Mouse (Mus musculus): ENCODE results near the gene Bub1b. TPM values are rescaled to one million over a fixed set of nuclear protein-coding genes. Genes with fewer than 3 reads are reported as not detected.
A peak's percentile ranks its signal among the peaks of the same experiment; 100 is the strongest.
"Not testable (repeated sequence)": the region's sequence is repeated elsewhere in the genome, so short reads cannot be mapped to it uniquely, and the experiment has no call there.

Gene Bub1b
- total RNA-seq, 2 experiments from 2014 or later, result 21.7 to 36.4 TPM

DNA sequence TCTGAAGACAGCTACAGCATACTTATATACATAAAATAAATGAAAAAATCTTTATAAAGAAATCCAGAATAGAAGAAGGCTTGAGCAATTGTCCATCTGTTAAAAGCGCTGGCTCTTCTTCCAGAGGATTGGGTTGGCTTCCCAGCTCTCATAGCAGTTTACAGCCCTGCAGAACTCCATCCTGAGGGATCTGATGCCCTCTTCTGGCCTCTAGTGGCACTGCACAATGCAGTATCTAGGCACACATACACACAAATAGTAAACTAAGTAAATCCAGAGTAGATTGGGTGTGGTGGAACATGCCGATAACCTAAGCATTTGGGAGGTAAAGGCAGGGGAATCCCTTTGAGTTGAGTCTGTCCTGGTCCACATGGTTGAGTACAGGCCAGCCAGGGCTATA, 8.0 kb downstream of the Bub1b start:
- ATAC-seq (replicated peaks; ENCODE audit: low FRiP score, poor library complexity, severe bottlenecking), result peak; percentile 83

DNA sequence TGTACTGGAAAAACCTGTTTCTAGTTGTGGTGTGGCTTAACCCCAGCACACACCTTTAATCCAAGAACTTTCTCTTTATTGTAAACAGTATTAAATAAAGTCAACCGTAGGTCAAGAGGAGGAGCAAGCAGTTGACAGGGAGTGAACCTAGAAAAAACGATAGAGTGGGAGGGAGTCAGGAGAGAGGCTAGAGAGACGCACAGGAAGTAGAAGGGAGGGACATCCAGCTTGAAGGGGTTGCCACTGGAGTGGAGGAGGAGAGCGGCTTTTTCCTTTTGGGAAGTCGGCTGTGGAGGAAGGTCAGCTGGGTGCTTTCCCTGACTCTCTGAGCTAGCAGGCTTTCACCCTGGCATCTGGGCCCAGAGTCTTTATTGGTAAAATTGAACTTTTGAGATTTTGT, 9.0 kb downstream of the Bub1b start:
- no peak for ATAC-seq (replicated peaks; ENCODE audit: low FRiP score, poor library complexity, severe bottlenecking)

DNA sequence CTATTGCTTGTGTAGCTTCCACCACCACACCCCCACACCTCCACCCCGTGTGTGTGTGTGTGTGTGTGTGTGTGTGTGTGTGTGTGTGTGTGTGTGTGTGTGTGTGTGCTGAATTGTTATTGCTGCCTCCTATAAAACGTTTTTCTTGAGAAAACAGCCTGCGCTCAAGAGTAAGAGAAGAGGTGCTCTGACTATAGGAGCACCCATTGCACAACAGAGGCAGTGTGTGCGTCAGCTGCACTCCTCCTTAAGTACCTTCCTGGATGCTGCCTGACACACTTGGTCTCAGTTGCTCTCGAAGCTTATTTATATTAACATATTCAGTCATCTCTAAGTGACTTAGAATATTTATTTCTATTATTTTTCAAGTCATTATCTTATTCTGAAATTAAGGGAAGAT, 20.0 kb downstream of the Bub1b start:
- no peak for ATAC-seq (replicated peaks; ENCODE audit: low FRiP score, poor library complexity, severe bottlenecking)

DNA sequence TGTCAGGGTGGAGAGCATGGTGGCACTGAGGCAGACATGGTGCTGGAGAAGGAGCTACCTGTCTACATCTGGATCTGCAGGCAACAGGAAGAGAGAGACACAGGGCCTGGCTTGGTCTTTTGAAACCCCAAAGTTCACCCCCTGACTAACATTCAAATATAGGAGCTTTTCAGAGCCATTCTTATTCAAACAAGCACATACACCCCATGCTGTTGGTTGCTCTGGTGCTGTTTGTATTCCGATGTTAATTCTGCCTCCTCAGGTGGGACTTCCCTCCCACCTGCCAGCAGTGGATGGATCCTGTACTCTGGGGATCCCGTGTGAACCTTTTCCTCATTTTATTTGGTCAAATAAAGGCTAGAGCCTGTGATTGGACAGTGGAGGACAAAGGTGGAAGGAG, 22.1 kb downstream of the Bub1b start:
- ATAC-seq (replicated peaks; ENCODE audit: low FRiP score, poor library complexity, severe bottlenecking), result no peak

DNA sequence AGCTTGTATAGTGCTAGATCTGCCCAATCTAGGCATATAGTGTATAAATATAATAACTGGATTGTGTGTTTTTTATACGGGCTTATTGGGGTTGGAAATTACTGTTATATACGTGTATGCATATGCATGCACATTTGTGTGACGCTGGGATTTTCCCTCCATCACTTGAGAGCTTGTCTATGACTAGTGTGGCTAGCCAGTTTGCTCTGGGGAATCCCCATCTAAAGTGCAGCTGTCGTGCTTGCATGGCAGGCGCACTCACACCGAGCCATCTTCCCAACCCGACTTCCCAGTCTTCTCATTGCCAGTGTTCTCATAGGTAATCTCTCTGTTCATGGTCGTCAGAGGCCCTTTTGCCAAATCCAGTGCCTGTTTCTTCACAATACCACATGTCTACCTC, 22.6 kb downstream of the Bub1b start:
- ATAC-seq (replicated peaks; ENCODE audit: low FRiP score, poor library complexity, severe bottlenecking), result no peak

DNA sequence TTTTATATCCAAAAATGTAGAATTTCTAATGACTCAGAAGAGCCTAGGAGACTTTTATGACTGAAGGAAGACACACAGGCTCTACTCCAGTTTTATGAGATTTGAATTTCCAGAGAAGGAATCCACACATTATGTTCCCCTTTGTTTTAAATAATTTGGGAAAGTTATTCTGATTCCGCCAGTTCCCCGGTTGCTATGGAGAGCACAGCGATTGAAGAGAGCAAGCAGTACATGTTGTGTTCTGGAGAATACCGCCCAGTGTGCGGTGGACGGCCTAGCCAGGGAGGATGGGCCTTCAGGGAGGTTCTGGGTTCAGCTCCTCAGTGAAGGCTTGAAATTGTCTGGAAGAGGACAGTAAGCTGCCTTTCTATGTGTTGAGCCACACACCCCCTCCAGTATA, 31.3 kb downstream of the Bub1b start:
- ATAC-seq (replicated peaks; ENCODE audit: low FRiP score, poor library complexity, severe bottlenecking), result no peak

DNA sequence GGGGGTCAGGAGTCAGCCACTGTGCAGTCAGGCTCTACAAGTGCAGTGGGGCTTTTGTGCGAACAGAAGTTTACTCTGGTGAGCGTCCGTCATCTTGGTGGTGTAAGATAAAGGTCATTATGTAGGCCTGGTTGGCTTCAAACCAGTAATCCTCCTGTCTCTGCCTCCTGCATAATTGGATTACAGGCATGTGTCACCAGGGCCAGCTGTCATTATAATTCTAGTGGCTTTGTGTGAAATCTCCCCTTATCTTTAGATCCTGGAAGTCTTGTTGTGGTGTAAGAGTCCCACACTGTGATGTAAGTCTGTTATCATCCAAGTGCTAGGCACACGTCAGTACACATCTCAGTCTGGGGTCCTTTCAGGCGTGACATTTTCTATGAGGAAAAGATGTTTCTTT, 35.4 kb downstream of the Bub1b start:
- ATAC-seq (replicated peaks; ENCODE audit: low FRiP score, poor library complexity, severe bottlenecking), result no peak

DNA sequence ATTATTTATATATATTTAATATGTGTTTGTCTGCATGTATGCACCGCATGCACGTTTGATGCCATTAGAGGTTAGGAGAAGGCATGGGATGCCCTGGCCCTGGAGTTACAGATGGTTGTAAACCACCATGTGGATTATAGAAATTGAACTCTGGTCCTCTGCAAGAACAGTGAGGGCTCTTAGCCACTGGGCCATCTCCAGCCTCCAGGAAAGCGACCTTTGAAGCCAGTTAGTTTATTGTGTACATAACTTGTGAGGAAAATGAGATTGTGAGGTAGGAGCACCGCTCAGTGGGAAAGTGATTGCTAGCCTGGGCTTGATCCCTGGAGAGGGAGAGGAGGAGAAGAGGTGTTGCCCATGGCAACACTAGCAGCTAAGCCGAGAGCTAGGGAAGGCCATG, 39.2 kb downstream of the Bub1b start:
- no peak for ATAC-seq (replicated peaks; ENCODE audit: low FRiP score, poor library complexity, severe bottlenecking)

DNA sequence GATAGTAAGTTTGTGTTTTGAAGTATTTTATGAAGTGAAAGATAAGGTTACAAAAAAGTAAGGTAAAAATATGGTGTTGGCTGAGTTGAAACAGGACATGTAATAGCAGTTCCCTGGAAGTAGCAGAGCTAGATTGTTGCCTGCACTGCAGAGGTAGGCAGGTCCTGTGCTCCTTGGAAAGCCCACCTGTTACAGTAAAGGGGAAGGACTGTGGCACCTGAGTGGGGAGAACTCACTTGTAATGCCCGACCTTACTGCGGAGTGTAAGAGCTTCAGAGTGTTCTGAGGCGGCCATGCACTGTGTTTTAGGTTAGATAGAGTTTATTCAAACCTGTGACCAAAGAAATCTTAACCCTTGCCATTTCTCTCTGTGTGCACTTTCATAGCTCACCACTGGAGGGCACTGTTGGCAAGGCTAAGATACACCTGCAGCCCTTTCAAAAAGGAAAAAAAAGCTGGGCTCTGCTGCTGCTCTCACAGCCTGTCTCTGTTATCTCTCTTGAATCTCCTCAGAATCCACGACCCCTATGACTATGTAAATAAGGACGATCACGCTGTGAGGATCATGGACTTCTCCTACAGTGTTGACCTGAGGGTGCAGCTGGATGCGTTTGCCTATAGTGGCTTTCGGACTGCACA, 40.0 kb downstream of the Bub1b start:
- peak; percentile 86 for ATAC-seq (replicated peaks; ENCODE audit: low FRiP score, poor library complexity, severe bottlenecking)

DNA sequence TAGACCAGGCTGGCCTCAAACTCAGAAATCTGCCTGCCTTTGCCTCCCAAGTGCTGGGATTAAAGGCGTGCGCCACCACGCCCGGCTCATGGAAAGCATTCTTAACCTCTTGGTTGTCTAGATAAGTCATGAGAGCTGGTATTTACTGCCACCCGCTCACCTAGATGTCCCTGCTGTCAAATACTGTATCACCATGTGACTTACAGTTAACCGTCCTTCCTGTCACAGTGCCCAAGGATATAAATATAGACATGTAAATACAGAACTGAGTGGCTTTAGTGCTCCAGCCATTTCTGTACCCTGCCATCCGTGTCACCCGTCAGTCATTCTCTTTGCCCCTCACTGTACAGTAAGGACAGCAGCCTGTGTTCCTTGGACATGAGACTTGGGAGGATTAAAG, 40.7 kb downstream of the Bub1b start:
- no peak for ATAC-seq (replicated peaks; ENCODE audit: low FRiP score, poor library complexity, severe bottlenecking)

DNA sequence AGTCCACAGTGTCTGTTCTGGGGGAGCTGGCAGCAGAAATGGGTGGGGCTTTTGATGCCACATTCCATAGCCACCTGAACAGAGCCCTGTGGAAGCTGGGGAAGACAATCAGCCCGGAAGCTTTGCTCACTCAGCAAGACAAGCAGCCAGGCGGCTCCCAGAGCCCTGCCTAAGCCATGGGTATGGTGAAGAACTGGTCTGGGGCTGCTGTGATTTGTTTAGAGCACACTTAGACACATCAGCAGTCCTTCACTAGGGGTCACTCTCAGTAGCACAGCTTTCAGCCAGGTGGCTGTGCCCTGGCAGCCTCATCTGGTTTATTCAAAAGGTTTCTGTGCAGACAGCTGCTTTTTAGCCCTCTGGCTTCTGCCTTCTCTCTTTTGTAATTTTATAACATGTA, 43.1 kb downstream of the Bub1b start:
- ATAC-seq (replicated peaks; ENCODE audit: low FRiP score, poor library complexity, severe bottlenecking), result no peak

DNA sequence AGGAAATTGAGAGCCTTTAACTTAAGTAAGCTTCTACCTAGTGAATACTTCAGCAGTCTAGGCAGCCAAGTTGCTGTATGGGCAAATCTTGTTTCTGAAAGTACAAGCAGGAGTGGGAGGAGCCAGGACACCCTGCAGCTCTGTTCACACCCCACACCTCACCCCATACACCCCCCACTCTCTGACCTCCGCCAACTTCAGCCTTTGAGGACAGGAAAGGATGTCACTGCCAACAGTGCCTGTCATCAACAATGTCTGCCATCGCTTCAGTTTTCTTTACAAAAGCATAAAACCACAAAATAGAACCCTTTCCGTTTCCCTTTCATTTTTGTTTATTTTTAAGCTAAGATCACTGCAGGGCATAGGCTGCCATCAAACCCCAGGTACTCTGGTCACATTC, 44.4 kb downstream of the Bub1b start:
- ATAC-seq (replicated peaks; ENCODE audit: low FRiP score, poor library complexity, severe bottlenecking), result no peak

DNA sequence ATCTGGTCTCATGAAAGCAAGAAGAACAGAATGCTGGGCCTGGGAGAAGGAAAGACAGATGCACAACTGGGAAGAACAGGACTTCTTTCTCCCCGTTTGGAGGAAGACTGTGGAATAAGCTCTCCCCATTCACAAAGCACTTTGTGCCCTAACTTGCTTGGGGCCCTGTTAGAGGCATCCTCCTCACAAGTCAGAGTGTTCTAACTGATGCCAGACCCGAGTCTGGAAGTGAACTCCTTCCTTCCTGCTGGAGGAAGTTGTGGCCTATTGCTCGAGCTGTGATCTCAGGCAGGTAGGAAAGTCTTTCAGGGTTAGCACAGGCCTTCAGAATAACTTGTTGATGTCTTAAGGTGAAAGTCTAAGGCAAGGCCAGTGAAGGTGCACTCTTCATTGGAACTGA, 44.9 kb downstream of the Bub1b start:
- ATAC-seq (replicated peaks; ENCODE audit: low FRiP score, poor library complexity, severe bottlenecking), result no peak

DNA sequence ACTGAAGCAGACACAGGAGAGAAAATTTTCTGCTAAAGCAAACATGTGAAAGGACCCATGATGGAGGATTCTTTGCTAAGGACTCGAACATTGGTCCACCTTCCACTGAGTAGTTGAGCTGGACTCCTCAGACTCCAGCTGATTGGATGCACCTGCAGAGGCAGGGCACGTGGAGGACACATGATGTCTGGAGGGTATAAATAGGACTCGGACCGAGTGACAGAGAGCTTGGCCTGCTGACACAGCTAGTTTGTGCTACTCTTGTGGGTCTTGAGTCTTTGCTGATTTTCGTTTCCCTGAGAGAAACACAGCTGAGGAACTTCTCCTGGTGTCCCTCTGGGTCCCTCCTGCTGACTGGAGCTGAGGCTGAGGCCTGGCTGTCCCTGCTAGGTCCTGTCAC, 48.7 kb downstream of the Bub1b start:
- ATAC-seq (replicated peaks; ENCODE audit: low FRiP score, poor library complexity, severe bottlenecking), result no peak

DNA sequence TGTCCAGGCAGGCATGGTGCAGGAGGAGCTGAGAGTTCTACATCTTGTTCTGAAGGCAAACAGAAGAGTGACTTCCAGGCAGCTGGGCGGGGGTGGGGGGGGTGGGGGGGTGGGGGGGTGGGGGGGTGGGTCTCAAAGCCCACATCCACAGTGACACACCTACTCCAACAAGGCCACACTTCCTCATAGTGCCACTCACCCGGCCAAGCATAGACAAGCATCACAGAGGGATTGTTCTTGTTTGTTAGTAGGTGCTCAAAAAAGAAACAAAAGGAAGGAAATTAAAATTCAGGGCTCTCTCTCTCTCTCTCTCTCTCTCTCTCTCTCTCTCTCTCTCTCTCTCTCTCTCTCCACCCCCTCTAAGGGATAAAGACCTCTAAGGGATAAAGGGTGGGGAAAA, 52.7 kb downstream of the Bub1b start:
- ATAC-seq (replicated peaks; ENCODE audit: low FRiP score, poor library complexity, severe bottlenecking), result not testable (repeated sequence)

DNA sequence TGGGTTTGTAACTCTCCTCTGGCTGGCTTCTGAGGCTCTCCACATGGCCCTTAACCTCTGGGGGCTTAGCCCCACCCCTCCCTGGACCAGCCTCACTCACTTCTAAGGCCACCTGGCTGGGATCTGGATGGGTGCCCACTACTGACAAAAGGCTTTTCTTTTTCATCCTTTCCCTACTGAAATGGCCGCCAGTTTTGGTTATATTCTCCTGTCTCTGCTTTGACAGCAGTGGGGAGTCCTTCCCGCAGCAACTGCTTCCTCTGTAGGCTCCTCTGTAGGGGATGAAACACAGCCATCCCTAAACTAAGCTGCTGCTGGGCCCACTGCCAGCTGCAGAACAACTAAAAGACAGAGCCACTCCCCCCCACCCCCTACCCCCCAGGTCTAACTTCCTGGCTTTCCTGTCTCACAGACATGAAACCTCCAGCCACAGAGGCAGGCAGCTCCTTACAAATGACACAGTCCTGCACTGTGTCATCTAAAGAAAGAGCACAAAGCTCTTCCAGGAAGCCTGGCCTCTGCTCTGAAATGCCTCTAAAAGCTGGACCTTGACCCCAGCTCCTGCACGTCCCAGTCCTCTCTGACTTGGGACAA, 58.8 kb downstream of the Bub1b start:
- ATAC-seq (replicated peaks; ENCODE audit: low FRiP score, poor library complexity, severe bottlenecking), result no peak

DNA sequence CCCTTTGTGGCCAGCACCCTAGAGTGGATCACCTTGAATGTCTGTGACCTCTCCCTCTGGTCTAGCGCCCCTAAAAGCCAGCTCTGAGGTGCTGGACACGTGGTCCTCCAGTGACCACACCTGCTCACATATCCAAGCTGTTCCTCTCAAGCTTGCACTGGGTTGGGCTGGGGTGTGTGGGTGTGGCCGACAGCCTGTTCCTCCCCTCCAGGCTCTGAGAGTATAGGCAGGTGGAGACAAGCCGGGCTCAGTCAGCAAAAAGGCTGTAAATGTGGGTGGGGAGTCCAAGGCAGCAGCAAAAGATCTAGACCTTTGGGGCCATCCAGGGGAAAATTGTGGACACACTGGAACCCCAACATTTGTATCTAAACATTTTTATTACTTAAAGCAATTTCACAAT, 60.4 kb downstream of the Bub1b start:
- ATAC-seq (replicated peaks; ENCODE audit: low FRiP score, poor library complexity, severe bottlenecking), result peak; percentile 79

DNA sequence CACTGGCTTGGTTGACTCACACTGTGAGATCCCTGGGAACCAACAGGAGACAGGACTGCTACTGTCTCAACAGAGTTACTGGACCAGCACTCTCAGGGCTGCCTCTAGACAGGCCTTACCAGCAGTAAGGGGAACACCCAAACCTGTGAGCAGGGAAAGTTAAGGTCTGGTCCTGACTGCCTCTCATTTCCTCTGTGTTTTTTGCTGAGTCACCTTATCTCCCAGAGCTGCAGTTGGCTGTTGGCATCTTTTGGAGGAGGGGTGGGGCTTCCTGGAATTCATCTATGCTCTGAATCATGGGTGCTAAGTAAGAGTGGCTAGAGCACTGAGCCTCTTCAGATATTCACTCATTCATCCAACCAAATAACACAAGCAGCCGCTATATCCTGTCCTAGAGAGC, 61.1 kb downstream of the Bub1b start:
- ATAC-seq (replicated peaks; ENCODE audit: low FRiP score, poor library complexity, severe bottlenecking), result peak; percentile 69

DNA sequence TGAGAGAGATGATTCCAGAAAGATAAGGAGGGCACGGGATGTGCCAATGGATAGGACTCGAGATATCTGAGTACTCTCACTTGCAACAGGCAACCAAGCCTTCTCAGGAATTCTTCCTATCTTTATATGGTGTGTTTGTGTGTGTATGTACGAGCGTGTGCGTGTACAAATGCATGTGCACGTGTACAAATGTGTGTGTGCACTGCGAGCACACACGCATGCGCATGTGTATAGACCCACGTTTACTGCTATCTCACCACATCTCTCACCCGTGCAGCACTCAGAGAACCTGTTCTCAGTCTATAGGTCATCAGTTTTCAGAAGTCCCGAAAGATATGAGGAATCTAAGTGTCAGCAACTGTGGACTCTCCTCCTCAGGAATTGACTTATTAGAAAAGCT, 61.5 kb downstream of the Bub1b start:
- ATAC-seq (replicated peaks; ENCODE audit: low FRiP score, poor library complexity, severe bottlenecking), result peak; percentile 8

DNA sequence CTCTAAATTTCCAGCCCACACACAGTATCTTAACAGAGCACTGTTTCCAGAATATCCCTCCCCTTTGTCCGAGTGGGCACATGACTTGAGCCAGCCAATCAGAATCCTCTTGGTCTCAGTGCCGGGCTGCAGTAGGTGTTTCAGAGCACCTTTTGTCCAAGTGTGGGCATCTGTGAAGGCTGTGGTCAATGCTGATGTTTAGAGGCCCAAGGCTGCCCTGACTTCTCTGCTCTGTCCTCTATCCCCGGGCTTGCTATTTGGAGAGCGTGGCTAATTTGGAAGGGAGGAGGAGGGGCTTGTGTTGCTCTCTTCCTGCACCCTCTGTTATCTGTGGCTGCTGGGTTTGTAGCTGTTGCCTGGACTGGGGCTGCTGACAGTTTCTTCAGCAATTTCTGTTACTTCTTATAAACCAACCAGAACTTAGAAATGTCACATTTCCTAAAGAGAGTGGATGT, 62.0 kb downstream of the Bub1b start:
- peak; percentile 77 for ATAC-seq (replicated peaks; ENCODE audit: low FRiP score, poor library complexity, severe bottlenecking)

DNA sequence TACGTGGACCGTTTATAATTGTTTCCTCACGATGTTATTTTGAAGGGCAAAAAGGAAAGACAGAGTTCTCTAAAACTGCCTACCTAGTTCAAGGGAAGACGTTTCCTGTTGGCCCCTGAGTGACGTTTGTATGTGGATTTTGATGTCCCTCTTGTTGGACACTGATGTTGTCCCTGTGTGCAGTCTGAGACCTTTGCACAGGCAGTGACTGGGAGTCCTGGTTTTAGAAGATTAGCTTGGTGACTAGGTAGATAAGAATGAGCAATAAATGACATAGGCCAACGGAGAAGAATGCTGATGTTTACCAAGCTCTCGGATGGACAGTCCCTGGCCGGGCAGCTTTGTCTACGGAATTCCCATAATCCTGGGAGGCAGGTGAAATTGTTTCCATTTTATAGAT, 63.9 kb downstream of the Bub1b start:
- no peak for ATAC-seq (replicated peaks; ENCODE audit: low FRiP score, poor library complexity, severe bottlenecking)
